Mouse (Mus musculus): ENCODE results near the gene Prkce.

Gene Prkce

DNA sequence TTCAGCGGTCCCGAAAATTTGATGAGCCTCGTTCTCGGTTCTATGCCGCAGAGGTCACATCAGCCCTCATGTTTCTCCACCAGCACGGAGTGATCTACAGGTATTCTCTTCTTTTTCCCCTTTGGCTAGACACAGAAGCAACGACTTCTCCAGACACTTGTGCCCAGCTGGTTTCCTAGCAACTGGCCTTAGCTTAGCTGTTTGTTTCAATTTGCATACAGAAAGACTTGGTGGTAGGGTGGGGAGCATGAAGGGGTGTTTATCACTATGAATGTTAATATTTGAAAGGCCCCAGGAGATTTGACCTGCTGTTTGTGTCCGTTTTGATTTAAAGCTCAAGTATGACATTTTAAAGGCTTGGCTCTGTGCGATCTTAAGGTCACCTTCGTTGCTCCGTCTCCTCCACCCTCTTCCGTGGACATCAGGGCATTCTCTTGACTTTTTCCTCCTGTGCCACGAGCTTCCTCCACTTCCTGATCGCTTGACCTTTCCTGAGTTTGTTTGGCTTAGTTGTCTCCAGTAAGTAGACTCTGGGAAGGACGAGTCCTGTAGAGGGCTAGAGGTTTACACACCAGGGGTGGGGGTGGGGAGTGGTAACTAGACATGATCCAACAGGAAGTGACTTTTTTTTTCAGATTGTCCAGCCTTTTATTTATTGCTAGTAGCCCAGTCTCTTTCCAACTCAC is 391.8 kb downstream of the Prkce start:
- no peak for DNase-seq (ENCODE audit: low spot score in 2 of 2)

DNA sequence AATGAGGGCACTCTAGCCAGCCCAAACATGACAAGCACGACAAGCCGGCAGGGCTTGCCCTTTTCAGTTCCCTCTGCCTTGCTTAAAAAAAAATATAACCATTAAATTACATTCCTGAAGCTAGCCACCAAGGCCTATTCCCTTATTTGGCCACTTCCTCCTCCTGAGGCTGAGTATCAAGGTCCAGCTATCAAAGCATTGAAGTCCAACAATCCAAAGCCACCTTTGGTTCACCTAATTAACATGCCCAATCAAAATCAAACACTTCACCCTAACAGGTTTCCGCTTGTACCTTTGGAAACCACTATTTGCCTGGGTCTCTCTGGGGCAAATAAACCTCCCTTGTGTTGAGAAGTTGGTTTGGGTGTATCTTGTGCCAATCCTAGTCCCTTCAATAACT is 392.9 kb downstream of the Prkce start:
- DNase-seq (ENCODE audit: low spot score in 2 of 2), result no peak

DNA sequence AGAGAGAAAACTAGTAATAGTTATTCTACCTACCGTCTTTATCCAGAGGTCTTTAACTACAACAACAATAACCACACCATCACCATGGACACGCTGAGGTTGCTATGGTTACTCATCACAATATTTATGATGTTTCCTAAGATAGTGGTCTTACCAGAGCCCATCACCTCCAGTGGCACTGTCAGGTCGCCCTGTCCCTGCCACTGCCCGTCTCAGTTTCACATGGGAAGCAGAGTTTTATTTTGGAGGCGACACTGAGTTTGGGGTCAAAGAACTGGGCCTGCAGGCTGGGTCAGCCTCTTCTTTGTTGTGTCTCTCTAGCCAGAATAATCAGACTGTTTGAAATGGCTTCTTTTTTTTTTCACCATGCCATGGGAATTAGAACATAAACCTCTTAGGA is 402.9 kb downstream of the Prkce start:
- no peak for DNase-seq (ENCODE audit: low spot score in 2 of 2)

DNA sequence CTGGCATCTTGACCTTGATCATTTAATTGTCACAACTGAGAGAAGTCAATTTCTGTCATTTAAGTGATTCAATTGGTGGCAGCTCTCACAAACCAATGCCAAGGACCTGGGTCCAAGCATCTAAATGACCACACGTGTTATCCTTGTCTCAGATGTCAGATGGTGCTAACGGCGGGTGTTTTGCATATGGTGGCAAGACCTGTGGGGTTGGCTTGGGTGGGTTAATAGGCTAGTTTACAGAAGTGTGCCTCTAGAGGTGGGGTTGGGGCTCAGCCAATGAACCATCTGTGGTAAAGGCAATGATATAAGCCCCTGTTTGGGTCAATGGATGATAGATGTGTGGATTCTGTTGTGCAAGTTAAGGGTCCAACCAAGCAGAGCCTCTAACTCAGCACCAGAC is 403.7 kb downstream of the Prkce start:
- no peak for DNase-seq (ENCODE audit: low spot score in 2 of 2)

DNA sequence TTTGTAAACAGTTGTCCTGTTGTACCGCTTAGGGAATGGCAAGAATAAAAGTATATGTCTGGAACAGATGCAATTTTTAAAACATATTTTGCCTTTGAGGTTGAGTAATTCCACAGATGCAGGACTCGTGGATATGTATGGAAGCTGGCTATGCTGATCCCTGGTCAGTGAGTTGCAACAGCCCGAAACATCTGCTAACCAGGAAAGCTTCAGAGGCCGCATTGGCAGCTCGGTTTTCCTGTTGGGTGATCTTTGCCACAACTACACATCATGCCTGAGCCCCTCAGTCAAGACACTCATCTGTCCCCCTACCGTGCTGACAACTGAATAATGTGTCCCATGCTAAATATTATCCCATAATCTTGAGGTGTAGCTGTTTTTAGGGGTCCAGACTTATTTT is 404.6 kb downstream of the Prkce start:
- no peak for DNase-seq (ENCODE audit: low spot score in 2 of 2)

DNA sequence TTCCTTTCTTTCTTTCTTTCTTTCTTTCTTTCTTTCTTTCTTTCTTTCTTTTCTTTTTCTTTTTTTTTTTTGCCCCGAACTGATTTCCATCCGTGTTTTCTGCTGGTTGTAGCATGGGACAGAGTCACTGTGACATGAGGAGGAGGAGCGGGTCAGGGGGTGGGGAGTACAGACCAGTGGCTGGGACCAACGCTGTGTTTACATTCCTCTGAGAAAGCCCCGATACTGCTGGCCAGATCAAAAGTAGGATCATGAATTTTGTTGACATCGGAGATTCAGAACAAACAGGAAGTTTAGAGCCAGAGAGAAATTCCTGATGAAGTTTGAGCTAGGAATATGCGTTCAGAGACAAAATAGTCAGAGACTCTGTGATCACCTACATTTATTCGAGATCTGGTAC is 405.0 kb downstream of the Prkce start:
- no peak for DNase-seq (ENCODE audit: low spot score in 2 of 2)

DNA sequence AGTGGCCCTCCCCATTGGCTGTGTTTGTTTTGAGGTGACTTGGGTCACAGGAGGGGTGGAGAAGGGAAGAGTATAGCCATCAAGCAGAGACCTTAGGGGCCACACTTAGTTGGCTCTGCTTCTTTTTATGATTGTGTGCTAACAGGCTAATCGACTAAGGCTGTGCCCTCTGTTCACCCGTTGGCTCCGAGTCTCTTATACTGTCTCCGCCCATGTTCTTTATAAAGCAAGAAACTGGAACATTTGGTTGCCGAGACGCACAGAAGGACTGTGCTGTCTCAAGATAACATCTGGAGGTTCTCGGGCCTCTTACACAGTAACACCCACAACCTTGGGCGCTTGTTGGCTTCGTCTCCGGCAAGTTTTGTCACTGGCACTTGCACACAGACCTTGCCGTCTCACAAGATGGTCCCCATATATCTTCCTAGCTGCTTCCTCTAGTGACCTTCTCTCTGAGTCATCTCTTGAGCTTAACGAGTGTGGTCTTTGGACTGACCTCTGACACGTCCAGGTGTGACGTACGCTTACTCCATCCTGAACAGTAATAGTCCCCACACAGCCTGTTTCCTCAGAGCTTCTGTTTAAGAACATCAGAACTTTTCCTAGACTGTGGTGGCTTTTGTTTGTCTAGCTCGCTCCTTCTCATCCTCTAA is 406.1 kb downstream of the Prkce start:
- DNase-seq (ENCODE audit: low spot score in 2 of 2), result no peak

DNA sequence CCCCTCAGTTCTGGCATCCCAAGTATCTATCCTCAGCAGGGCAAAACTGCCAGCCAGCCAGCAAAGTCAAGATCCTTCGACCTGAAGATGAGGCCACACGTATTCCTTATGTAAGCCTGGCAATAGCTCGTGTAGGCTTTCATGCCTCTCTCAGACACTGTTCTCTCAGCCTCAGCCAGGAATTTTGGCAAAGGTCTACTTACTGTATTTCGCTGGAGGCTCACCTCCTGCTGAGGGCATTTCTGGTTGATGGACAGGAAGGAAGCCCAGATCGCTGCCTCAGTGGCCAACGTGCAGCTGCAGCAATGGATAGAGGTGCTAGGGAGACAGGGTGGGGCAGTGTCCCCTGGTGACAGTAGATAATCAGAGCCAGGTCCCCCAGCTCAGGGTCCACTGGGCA is 413.1 kb downstream of the Prkce start:
- no peak for DNase-seq (ENCODE audit: low spot score in 2 of 2)

DNA sequence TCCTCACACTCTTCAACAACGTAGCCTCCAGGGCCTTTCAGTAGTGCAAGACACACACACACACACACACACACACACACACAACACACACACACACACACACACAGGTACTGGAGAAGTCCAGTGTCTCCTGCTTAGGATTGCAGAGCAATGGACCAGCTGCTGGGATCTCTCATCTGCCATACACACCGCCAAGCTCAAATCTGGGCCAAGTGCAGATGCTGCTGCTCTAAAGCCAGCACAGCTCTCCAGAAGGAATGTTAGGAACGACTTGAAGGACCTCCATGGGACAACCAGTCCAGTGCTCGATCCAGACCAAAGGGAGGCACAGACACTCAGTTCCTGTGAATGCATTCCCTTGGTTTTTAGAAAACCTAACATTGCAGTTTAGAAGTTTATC is 414.8 kb downstream of the Prkce start:
- no peak for DNase-seq (ENCODE audit: low spot score in 2 of 2)

DNA sequence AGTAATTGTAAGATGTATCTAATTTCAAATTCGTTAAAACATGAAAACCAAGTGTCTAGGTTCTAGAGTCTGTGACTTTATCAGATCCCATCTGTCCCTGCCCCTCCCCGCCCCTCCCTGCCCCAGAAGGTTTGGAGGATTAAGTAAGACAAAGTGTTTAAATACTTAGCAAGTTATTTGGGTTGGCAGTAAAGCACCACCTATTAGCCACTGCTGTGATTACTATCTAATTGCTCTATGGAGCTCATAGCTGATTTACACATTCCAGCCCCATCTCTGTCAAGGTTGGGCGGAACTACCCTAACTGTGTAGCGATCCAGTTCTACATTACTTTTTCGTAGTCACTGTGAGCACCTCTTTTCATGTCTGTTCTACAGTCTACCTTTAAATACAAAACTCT is 418.9 kb downstream of the Prkce start:
- no peak for DNase-seq (ENCODE audit: low spot score in 2 of 2)

DNA sequence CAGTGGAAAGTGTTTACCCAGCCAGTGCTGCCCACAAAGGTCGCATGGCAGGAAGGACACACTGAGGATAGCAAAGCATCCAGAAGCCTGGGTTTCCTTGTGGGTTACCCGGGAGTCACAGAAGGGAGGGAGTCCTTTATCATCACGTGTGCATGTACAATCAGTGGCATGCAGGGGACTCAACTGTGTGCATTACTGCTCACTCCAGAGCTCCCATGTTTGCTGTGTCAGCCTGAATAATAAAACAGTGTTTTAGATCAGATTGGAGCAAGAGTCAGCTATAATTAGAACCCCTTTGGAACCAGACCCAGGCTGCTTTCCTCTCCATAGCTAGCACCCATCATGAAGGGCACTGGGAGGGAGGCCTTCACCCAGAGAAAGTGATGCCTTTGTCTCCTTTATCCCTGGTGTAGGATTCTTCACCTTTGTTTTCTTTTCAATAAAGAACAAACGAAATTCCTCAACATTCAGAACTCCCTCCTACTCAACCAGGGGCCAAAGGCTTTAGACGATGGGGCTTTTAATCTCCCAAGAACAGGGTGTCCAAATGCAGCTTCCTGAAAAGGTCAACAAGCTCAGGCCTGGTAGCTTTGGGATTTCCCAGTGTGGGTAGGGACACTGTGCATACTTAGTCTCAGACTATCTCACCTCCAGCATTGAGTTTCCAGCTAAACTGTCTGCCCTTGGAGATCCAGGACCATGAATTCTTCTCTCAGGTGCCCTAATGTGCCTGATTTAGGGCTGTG is 421.3 kb downstream of the Prkce start:
- no peak for DNase-seq (ENCODE audit: low spot score in 2 of 2)

DNA sequence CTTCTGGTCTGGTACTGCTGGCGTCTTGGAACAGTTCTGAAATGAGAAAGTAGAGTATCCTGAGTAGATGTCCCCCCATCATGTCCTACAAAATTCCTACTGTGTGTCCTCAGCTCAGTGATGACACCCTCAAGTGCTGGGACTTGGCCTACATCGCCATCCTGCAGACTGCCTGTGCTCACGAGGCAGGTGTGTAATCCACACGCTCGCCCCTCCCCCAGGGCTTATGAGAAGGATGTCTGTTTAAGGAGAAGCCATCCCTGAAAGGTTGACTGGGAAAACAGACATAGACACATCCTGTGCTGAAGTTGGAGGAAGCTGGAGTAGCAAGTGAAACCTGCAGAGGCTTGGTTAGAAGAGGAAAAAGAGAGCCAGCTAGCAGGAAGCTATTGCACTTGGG is 422.1 kb downstream of the Prkce start:
- no peak for DNase-seq (ENCODE audit: low spot score in 2 of 2)

DNA sequence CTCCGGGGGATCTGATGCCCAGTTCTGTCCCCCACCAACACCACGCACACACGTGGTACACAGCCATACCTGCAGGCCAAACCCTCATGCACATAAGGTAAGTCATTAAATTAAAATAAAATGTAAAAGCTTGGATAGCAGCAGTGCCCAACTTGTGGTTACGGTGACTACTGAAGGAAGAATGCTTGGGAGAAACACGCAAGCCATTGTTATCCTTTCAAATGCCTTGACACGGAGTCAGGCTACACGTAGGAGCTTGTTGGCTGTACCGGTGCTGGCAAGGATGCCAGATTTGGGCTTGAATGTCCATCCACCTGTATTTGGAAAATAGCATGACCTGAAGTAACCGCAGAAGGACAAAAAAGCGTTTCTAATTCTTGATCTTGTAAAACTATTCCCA is 423.7 kb downstream of the Prkce start:
- DNase-seq (ENCODE audit: low spot score in 2 of 2), result no peak

DNA sequence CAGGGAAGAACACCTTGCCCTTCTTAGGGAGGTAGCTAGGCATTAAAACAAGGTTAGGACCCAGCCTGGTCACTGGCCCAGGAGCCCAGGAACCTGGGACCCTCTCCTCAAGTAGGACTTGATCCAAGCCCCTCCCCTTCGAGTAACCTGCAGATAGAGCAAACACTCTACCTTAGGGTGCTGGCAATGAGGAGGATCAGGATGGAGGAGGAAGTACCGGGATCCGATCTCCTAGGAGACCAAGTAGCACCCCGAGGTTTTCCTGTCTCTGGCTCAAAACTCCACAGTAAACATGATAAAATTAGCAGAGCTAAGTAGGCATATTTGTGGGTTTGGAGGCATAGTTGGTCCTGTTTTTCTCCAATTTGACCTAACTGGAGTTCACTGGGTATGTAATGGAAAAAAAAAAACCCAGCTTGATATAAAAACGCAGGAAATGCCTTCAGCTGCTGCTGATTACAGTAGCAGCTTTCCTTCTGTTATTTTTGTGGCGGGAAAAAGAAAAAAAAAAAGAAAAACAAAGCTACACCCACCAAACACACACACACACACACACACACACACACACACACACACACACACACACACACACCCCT is 425.5 kb downstream of the Prkce start:
- no peak for DNase-seq (ENCODE audit: low spot score in 2 of 2)

DNA sequence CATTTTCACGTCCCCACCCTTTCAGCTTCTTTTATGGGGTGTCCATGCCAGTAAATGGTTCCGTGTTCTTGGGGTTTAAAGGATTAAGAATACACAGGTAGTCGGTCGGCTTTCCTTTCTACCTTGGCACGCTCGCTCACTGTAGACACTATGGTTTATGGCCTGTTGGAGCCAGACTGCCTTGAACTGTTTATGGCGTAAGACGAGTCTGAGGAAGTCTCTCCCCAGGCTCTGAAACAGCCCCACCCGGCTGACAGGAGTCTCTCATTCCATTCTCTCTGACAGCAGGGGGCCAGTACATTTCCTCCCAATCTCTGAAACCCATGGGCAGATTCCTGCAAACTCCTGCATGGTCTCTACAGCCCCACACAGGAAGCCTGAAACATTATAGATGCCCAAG is 427.9 kb downstream of the Prkce start:
- no peak for DNase-seq (ENCODE audit: low spot score in 2 of 2)

DNA sequence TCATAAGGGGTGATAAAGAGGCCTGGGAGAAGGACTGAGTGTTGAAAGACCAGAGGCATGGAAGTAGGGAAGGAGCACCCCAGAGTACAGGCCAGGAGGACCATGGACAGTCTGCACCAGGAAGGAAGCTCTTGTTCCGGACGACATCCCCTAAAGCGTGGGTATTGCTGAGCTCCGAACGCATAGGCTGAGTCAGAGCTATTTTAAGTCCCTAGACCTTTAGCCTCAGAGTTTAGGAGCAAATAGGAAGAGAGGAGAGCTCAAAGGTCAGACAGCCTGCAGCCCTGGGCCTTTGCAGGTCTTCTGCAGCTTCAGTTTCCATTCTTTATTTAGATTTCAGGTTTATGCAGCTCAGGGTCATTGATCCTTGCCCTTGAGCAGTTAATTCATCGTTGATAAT is 433.5 kb downstream of the Prkce start:
- no peak for DNase-seq (ENCODE audit: low spot score in 2 of 2)

DNA sequence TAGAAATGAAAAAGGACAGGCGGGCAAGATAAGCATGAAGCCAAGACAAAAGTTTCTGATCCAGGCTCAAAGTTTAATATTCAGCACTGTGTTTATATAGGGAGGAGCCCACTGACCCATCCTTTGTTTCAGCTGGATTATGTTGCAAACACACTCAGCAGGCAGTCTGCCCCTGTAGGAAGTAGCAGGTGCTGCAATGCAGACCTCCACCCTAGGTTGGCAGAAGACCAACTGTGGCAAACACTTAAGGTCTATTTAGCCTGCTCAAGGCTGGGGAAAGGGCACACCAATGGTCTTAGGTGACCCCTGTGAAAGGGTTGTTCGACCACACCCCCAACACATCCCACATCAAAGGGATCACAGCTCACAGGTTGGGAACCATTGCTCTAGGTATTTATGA is 434.3 kb downstream of the Prkce start:
- no peak for DNase-seq (ENCODE audit: low spot score in 2 of 2)

DNA sequence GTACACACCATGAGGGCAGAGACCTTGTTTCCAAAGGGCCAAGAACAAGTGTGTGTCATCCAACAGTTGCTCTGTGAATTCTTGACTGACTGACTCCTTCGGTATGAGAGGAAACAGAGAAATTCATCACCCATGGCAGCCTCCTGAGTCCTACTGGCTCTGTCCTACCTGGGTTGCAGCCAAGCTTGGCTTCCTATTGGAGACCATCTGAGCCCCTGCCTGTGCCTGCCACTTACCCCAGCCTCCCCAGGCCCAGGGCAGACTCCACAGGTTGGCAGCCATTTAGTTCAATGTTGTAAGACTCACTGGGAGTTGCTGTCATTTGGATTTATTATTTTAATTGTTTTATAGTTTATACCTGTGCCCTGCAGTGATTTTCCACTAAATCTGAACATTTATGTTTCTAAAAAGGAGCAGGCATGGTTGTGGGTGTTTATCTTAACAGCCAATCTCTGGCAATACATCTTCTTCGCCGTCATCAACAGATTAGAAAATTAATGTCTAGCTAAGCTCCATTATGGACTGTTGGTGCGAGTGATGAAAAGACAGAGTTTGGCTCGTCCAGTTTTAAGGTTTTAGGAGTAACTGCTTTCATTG is 436.4 kb downstream of the Prkce start:
- DNase-seq (ENCODE audit: low spot score in 2 of 2), result no peak

DNA sequence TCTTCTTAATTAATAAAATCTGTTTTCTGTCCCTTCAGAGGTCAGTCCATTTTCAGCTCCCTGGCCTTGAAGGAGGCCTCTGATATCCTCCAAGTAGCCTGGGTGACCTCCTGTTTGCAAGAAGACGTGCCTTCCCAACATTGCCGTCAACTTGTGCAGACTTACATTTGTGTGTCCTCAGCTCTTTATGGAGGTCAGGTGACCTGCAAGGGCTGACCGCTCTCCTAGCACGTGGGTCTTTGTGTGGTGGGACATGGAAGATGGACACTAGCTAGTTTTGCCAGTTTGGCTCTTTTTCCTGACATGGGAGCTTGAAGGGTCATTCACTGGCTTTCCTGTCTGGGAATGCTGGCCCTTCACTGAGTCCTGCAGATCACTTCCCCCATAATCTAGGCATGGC is 440.4 kb downstream of the Prkce start:
- DNase-seq (ENCODE audit: low spot score in 2 of 2), result no peak

DNA sequence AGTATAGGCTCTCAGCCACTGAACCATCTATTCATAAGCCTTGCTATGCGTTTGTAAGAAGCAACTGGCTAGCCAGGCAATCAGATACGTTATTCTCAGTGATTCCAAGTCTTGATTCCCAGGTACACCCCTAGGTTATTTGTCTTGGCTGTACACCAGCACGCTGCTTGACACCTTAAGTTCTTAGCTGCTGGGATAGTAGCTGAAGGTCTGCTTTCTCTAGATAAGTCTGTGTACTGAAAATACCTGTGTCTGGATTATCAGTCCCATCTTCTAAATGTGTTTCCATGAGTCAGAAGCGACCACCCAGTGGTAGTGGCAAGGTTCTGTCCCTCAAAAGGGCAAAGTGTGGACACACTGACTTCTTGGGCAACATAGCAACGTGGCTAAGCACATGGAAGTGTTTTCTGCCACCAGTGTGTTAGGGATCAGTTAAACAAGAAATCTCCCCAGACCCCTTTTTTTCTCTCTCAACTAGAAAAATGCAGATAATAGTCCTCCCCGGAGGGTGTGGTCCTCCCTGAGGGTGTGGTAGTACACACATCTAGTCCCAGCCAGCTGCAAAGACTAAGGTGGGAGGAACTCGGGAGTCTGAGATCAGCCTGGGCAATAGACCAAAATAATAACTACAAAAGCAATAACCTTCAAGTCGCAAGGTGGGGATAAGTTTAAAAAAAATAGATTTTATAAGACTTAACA is 442.8 kb downstream of the Prkce start:
- no peak for DNase-seq (ENCODE audit: low spot score in 2 of 2)

DNA sequence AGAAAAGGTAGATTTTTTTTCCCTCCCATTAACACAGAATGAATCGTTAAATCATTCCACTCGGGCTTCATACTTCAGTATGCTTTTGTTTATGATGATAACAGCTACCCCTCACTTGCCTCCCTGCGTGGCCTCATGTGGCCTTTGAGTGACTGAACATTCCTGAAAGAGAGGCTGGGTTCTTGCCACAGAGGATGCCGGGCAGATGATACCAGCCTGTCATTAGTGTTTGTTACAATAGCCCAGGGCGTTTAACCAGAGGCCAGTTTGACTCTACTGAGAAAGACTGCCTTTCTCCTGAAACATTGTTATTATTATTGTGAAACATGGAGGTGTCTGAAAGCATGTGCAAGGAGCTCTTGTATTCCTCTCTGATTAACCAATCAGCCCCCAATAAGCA is 444.2 kb downstream of the Prkce start:
- DNase-seq (ENCODE audit: low spot score in 2 of 2), result no peak
